Mouse (Mus musculus) megakaryocyte, adult 5-6 weeks (primary cell): ENCODE measurements at regions not wholly inside any gene's neighbourhood (a gene's known extent, or its start where the extent isn't known, plus 50 kb on each side); places are given as distances from the start of the nearest gene placed in this dataset.

Experiments used
- ATAC-seq: 2 replicates; pipeline ENCODE4 v1.8.0; 2016; ENCODE audit warnings: mild to moderate bottlenecking, inconsistent platforms; ENCODE audit not compliant: poor library complexity, severe bottlenecking

GRCm38 (mm10) chrX:162235552-162235951 is 76.0 kb upstream of the Nhs start:
- no peak for ATAC-seq

GRCm38 (mm10) chrX:162210848-162211247 is 51.3 kb upstream of the Nhs start:
- ATAC-seq, result no peak
